Mouse (Mus musculus) testis, adult 2 months (tissue): ENCODE measurements around the gene Cenpx. TPM values are rescaled to one million over a fixed set of nuclear protein-coding genes. Genes with fewer than 3 reads are reported as not detected.

Experiments used
- H3K27ac ChIP-seq: fragments of 200-500 bp; 2 replicates; pipeline ENCODE4 v1.5.1; 2012; ENCODE audit warnings: low read depth, low read length; ENCODE audit not compliant: control insufficient read depth, insufficient read depth
- H3K27me3 ChIP-seq: fragments of 200-500 bp; 2 replicates; pipeline ENCODE4 v1.6.1; 2012; ENCODE audit warnings: mild to moderate bottlenecking, low read length, moderate library complexity; ENCODE audit not compliant: control insufficient read depth, insufficient read depth
- H3K36me3 ChIP-seq: fragments of 200-500 bp; 2 replicates; pipeline ENCODE4 v1.6.1; 2012; ENCODE audit warnings: mild to moderate bottlenecking, low read length; ENCODE audit not compliant: control insufficient read depth, insufficient read depth
- H3K4me1 ChIP-seq: fragments of 200-500 bp; 2 replicates; pipeline ENCODE4 v1.6.1; 2012; ENCODE audit warnings: low read length; ENCODE audit not compliant: control insufficient read depth, insufficient read depth
- H3K4me3 ChIP-seq: fragments of 200-500 bp; 2 replicates; pipeline ENCODE4 v1.5.1; 2012; ENCODE audit warnings: low read depth, mild to moderate bottlenecking, low read length, moderate library complexity, mixed read lengths; ENCODE audit not compliant: control insufficient read depth
- CTCF ChIP-seq: fragments of 200-500 bp; IDR thresholded peaks from 2 replicates; pipeline ENCODE4 v1.5.1; 2012; ENCODE audit warnings: low read depth, mild to moderate bottlenecking, inconsistent platforms, low read length, moderate library complexity; ENCODE audit not compliant: control insufficient read depth, insufficient read depth, insufficient replicate concordance
- POLR2A ChIP-seq: fragments of 200-500 bp; IDR thresholded peaks from 2 replicates; pipeline ENCODE4 v1.6.1; 2012; ENCODE audit warnings: low read depth, mild to moderate bottlenecking, inconsistent platforms, low read length, moderate library complexity; ENCODE audit not compliant: control insufficient read depth
- polyA plus RNA-seq: library from polyadenylated mRNA; depleted of rRNA; stranded (reverse); fragments of >200 nt; gene quantifications from 2 replicates; pipeline ENCODE4 v1.2.3, GENCODE M21; 2012

The Cenpx gene
- polyA plus RNA-seq, 1 experiment: 54.5 TPM

DNA sequence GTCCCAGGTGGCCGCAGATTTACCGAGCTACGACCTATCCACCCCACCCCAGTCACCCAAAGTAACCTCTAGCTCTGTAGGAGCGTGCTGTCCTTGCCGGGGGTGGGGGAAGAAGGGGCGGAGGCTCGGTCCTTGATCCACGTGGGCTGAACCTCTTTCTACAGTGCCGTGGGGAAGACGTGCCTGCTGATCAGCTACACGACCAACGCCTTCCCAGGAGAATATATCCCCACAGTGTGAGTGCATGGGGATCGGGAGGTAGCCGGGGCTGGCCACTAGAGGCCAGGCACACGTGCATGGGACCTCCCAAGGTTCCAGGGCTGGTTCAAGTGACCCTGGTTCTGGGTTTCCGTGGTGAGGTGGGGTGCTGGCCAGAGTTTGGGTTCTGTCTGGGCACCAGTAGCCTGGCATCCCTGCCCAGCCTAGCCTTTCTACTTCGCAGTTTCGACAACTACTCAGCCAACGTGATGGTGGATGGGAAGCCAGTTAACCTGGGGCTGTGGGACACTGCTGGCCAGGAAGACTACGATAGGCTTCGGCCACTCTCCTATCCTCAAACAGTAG, 8.6 kb upstream of the Cenpx start:
- Histone ChIP-seq H3K27ac (no peak overlapping the region), H3K4me1 (peaks cover 21% of the 10 kb centered on the region), H3K27me3 (no peaks in the 10 kb centered on the region), H3K4me3 (peak overlapping the region; percentile 46), H3K36me3 (no peaks in the 10 kb centered on the region)
- TF ChIP-seq POLR2A (no peak), CTCF (no peak)

DNA sequence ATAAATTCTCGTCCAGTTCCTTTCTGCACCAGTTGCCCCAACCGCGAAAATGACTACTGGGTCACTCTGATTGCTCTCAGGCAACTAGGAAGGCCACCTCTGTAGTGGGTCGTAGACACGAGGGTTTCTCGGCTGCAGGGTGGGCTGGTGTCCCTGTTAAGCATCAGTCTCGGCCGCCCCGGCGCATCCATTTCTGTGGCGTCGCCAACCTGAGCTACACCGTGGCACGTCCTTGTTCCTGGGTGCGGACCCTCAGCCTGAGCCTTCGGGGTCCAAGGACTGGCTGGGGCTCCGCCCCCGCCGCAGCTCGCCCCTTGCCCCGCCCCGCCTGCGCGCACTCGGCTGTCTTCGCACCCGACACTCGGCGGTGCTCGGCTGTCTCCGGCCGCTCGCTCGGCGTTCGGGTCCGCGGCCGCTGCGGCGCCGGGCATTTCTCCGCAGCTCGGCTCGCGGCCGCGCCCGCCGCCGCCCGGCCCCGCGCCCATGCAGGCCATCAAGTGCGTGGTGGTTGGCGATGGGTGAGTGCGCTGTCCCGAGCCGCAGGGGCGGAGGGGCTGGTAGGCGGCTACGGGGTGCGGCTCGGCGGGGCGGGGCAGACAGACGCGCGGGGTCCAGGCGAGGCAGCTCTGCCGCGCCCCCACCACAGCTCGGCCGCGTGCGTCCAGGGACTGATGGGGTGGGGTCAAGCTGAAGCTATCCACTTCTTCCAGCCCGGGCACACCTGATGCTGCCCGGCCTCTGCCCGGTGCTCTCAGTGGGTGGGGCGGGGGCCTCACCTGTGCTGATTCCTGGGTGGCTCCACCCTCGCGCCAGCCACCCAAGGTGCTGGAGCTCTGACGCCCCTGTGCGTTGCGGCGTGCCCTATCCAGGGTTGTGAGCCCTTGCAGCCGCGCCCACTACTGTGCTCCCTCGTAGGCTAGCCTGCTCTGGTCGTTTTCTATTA, 7.9 kb upstream of the Cenpx start, which contains the start of gene Rac3:
TSS of gene Rac3 (plus strand) at position 347 of the 943 bp plus-strand sequence.
- no peaks in the 10 kb centered on the region for H3K36me3 ChIP-seq
- H3K4me3 ChIP-seq: peak within 1 kb of the TSS; percentile 46
- peaks cover 17% of the 10 kb centered on the region for H3K4me1 ChIP-seq
- TF ChIP-seq CTCF (no peak), POLR2A (no peak)
- no peaks in the 10 kb centered on the region for H3K27me3 ChIP-seq
- no peak within 1 kb of the TSS for H3K27ac ChIP-seq

DNA sequence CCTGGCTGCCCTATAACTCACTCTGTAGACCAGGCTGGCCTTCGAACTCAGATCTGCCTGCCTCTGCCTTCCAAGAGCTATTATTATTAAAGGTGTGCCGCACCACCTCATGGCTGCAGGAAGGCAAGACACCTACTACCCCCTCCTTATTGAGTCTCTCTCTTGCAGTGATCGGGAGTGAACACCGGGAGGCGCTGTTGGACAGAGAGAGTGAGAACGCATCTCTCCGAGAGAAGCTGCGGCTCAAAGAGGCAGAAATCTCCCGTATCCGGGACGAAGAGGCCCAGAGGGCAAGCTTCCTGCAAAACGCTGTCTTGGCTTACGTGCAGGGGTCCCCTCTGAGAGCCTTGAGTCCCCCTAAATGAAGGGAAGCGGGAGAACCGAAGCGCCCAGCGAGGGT, 6.9 kb upstream of the Cenpx start:
- Histone ChIP-seq H3K4me3 (no peak overlapping the region), H3K27me3 (no peaks in the 10 kb centered on the region), H3K27ac (no peak overlapping the region), H3K36me3 (no peaks in the 10 kb centered on the region), H3K4me1 (peaks cover 16% of the 10 kb centered on the region)
- TF ChIP-seq POLR2A (no peak), CTCF (peak; percentile 91; the same call in 1 of the 2 replicates)

DNA sequence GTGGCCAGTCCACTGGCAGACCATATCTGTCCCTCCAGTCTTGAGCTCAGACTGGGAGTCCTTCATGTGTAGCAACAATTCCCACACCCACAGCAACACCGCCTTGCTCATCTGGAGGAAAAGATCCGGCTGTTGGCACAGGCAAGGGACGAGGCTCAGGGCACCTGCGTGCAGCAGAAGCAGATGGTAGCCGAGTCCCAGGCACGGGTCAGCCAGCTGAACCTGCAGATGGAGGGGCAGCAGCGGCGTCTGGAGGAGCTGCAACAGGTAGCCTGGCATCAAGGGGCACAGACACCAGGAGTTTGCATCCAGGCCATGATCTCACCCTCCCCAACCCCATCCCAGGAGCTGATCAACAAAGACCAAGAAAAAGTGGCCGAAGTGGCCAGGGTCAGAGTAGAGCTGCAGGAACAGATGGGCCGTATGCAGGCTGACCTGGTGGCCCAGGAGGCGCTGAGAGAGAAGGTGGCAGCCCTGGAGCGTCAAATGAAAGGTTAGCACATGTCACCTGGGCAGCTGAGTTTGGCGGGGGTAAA, 6.4 kb upstream of the Cenpx start:
- Histone ChIP-seq H3K36me3 (no peaks in the 10 kb centered on the region), H3K27me3 (no peaks in the 10 kb centered on the region), H3K4me1 (peaks cover 16% of the 10 kb centered on the region), H3K27ac (no peak overlapping the region), H3K4me3 (no peak overlapping the region)
- TF ChIP-seq POLR2A: no peak
- TF ChIP-seq CTCF: no peak

DNA sequence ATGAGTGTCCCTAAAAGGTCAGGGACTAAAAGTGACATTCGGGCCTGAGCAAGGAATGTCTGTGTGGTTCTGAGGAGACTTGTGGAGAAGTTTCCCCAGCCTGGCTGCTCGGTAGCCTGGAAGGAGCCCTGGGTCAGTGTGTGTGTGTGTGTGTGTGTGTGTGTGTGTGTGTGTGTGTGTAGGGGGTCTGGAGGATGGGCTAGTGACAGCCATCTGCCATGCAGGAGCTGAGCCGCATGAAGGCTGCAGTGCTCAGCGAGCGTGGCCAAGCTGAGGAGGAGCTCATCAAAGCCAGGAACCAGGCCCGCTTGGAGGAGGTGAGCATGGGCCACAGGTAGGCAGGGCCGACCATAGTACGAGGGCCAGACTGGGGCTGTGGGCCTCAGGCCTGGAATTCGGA, 5.7 kb upstream of the Cenpx start:
- Histone ChIP-seq H3K4me1 (peaks cover 18% of the 10 kb centered on the region), H3K36me3 (no peaks in the 10 kb centered on the region), H3K27ac (no peak overlapping the region), H3K4me3 (no peak overlapping the region), H3K27me3 (no peaks in the 10 kb centered on the region)
- no peak for TF ChIP-seq CTCF
- TF ChIP-seq POLR2A: no peak

DNA sequence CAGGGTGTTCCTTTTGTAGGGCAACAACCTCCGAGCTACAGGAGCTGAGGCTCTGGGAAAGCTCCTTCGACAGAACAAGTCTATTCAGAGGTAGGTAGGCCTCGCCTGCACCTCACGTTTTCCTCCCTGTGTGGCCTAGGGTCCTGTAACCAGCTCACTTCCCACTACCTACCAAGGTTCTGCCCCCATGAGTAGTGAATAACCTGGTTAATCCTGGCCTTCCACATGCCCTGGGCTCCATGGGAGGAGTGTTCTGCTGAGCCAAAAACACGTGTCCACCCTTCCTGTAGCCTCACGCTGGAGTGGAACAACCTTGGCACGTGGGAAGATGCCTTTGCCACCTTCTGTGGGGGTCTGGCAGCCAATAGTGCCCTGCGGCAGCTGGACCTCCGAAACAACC, 1.6 kb upstream of the Cenpx start:
- H3K36me3 ChIP-seq: no peaks in the 10 kb centered on the region
- peaks cover 22% of the 10 kb centered on the region for H3K4me1 ChIP-seq
- H3K4me3 ChIP-seq: no peak overlapping the region
- TF ChIP-seq POLR2A (no peak), CTCF (no peak)
- H3K27ac ChIP-seq: no peak overlapping the region
- no peaks in the 10 kb centered on the region for H3K27me3 ChIP-seq

DNA sequence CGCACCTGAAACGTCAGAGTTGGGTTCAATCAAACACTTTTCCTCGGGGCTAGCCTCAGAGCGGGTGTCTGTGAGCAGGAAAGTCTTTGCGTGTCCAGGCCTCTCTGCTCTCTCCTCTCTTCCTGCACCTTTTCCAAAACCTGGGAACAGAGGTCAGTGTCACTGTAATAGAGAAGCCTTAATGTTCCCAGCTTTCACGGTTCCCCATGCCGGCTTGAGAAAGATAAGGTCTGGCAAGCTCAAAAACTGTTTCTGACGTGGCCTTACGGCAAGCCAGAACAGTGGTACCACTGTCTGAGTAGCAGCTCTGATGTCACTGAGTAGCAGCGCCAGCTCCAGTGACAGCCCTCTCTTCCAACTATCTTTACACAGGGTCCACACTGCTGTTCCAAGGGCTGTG, 1.0 kb upstream of the Cenpx start:
- H3K36me3 ChIP-seq: no peaks in the 10 kb centered on the region
- no peak overlapping the region for H3K27ac ChIP-seq

More for the DNA sequence above, 1.0 kb upstream of the Cenpx start:
- Histone ChIP-seq H3K4me3 (peak overlapping the region; percentile 88; the same call in 1 of the 2 replicates), H3K27me3 (no peaks in the 10 kb centered on the region), H3K4me1 (peaks cover 22% of the 10 kb centered on the region)
- TF ChIP-seq CTCF (no peak), POLR2A (no peak)
